Mouse (Mus musculus): ENCODE measurements around the gene Kcnc4.

Gene Kcnc4

GRCm38 (mm10) chr3:107459196-107459772 lies at the start of gene Kcnc4:
Kcnc4 (minus strand) TSS chr3:107459552.
- no peak for DNase-seq (ENCODE audit: low spot score)

GRCm38 (mm10) chr3:107508696-107509095 lies 49.3 kb upstream of the Kcnc4 start:
- no peak for DNase-seq (ENCODE audit: low spot score)

- DNase-seq (ENCODE audit: low spot score): no peak
Measured at GRCm38 (mm10) chr3:107507966-107508365, 48.6 kb upstream of the Kcnc4 start.

GRCm38 (mm10) chr3:107506531-107506930 lies 47.2 kb upstream of the Kcnc4 start:
- DNase-seq (ENCODE audit: low spot score): no peak

- DNase-seq (ENCODE audit: low spot score): no peak
Measured at GRCm38 (mm10) chr3:107505464-107506367, 46.4 kb upstream of the Kcnc4 start.

- no peak for DNase-seq (ENCODE audit: low spot score)
Measured at GRCm38 (mm10) chr3:107504542-107504941, 45.2 kb upstream of the Kcnc4 start.

GRCm38 (mm10) chr3:107503716-107504115 lies 44.4 kb upstream of the Kcnc4 start:
- no peak for DNase-seq (ENCODE audit: low spot score)

GRCm38 (mm10) chr3:107501702-107502151 lies 42.4 kb upstream of the Kcnc4 start:
- no peak for DNase-seq (ENCODE audit: low spot score)

- no peak for DNase-seq (ENCODE audit: low spot score)
Measured at GRCm38 (mm10) chr3:107500301-107500700, 40.9 kb upstream of the Kcnc4 start.

- DNase-seq (ENCODE audit: low spot score): no peak
Measured at GRCm38 (mm10) chr3:107496086-107496850, 36.9 kb upstream of the Kcnc4 start.

GRCm38 (mm10) chr3:107495524-107495923 lies 36.2 kb upstream of the Kcnc4 start:
- no peak for DNase-seq (ENCODE audit: low spot score)

- DNase-seq (ENCODE audit: low spot score): no peak
Measured at GRCm38 (mm10) chr3:107491459-107491858, 32.1 kb upstream of the Kcnc4 start.

- no peak for DNase-seq (ENCODE audit: low spot score)
Measured at GRCm38 (mm10) chr3:107488637-107489036, 29.3 kb upstream of the Kcnc4 start.

GRCm38 (mm10) chr3:107483290-107483689 lies 23.9 kb upstream of the Kcnc4 start:
- no peak for DNase-seq (ENCODE audit: low spot score)

GRCm38 (mm10) chr3:107480660-107481059 lies 21.3 kb upstream of the Kcnc4 start:
- no peak for DNase-seq (ENCODE audit: low spot score)

GRCm38 (mm10) chr3:107472198-107472597 lies 12.8 kb upstream of the Kcnc4 start:
- DNase-seq (ENCODE audit: low spot score): no peak

GRCm38 (mm10) chr3:107469059-107469458 lies 9.7 kb upstream of the Kcnc4 start:
- DNase-seq (ENCODE audit: low spot score): no peak

GRCm38 (mm10) chr3:107468106-107468505 lies 8.8 kb upstream of the Kcnc4 start:
- DNase-seq (ENCODE audit: low spot score): no peak

GRCm38 (mm10) chr3:107466577-107466976 lies 7.2 kb upstream of the Kcnc4 start:
- peak; percentile 15 for DNase-seq (ENCODE audit: low spot score)

- peak; percentile 13 for DNase-seq (ENCODE audit: low spot score)
Measured at GRCm38 (mm10) chr3:107462160-107462559, 2.8 kb upstream of the Kcnc4 start.

- DNase-seq (ENCODE audit: low spot score): no peak
Measured at GRCm38 (mm10) chr3:107459773-107460431, 550 bp upstream of the Kcnc4 start.
